ENCODE assay signal across 24 mouse cellular contexts in the genomic region with DNA sequence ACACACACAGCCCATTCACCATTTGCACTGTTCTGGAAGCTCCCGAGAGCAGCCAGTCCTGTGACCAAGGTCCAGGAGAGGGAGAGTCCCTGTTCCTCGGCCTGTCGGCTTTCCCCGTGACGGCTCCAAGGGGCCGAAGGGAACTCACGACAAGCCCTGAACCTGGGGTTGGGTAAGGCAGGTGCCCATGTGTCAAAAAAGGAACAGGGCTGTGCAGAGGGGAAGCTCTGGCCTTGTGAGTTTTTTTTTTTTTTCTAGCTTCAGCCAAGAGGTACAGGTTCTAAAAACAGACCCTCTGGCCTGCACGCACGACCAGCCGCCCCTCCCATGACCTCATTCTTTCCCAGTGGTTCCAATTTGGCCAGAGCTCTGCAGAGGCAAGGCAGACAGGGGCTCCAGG. TPM values are rescaled to one million over a fixed set of nuclear protein-coding genes. Genes with fewer than 3 reads are reported as not detected.
DNase-seq lines count a peak whose midpoint lies in the region; ATAC-seq and TF ChIP-seq lines count a peak whose summit lies in the region.
"Had no signal": no experiment of that assay in that cellular context is flagged by ENCODE, and none has a peak within 500 bp of the region (broad histone marks: within the 10 kb centered on the region; RNA-seq: fewer than 3 reads in every experiment).

No protein-coding gene starts in this region.

- H3K4me3 ChIP-seq in forebrain, embryonic 13.5 days = no peak overlapping the region
- no peak overlapping the region for H3K4me3 ChIP-seq in forebrain, postnatal 0 days (ENCODE audit: low read depth, low read length)
- H3K4me3 ChIP-seq in liver, embryonic 13.5 days (replicated peaks) = no peak overlapping the region
- no peak overlapping the region for H3K4me3 ChIP-seq in liver, embryonic 12.5 days
- H3K4me3 ChIP-seq in heart, embryonic 13.5 days = no peak overlapping the region
- H3K4me3 ChIP-seq in intestine, postnatal 0 days (ENCODE audit: low read depth, low read length) = no peak overlapping the region
- H3K4me3 ChIP-seq: erythroblast, embryonic 14.5 days; hindbrain, embryonic 15.5 days had no signal

- peaks cover 17% of the 10 kb centered on the region for H3K36me3 ChIP-seq in forebrain, embryonic 13.5 days (ENCODE audit: poor library complexity, severe bottlenecking)
- H3K36me3 ChIP-seq in forebrain, postnatal 0 days (ENCODE audit: insufficient read depth) = no peaks in the 10 kb centered on the region
- H3K36me3 ChIP-seq in liver, embryonic 13.5 days = no peaks in the 10 kb centered on the region
- H3K36me3 ChIP-seq in liver, embryonic 12.5 days = no peaks in the 10 kb centered on the region
- peaks cover 6% of the 10 kb centered on the region; the same call in 1 of the 2 replicates for H3K36me3 ChIP-seq in heart, embryonic 13.5 days
- H3K36me3 ChIP-seq in intestine, postnatal 0 days (ENCODE audit: control insufficient read depth, insufficient read depth) = no peaks in the 10 kb centered on the region
- H3K36me3 ChIP-seq: hindbrain, embryonic 15.5 days had no signal

- no peak for DNase-seq in forebrain, postnatal 0 days
- DNase-seq in liver, embryonic 13.5 days = no peak
- no peak for DNase-seq in left cerebral cortex, postnatal 10 days (ENCODE audit: extremely low spot score in 1 of 2, low spot score in 2 of 2)
- DNase-seq: cerebellum, adult 9-11 months; embryo, embryonic 11 days; gastrocnemius, postnatal 36 days; kidney, adult 8-10 months; layer of hippocampus, adult 9-11 months; lung, postnatal 10 days; thymus, postnatal 36 days had no signal

- H3K27ac ChIP-seq in forebrain, embryonic 13.5 days = peak overlapping the region; percentile 44; the same call in 1 of the 2 replicates
- no peak overlapping the region for H3K27ac ChIP-seq in forebrain, postnatal 0 days (ENCODE audit: low read depth, low read length)
- H3K27ac ChIP-seq in liver, embryonic 13.5 days = no peak overlapping the region
- no peak overlapping the region for H3K27ac ChIP-seq in liver, embryonic 12.5 days
- peak overlapping the region; percentile 91 for H3K27ac ChIP-seq in heart, embryonic 13.5 days (replicated peaks)
- no peak overlapping the region for H3K27ac ChIP-seq in intestine, postnatal 0 days (ENCODE audit: low read depth, low read length)
- H3K27ac ChIP-seq: hindbrain, embryonic 15.5 days; liver, embryonic 14.5 days had no signal

- no peaks in the 10 kb centered on the region; the same call in 1 of the 2 replicates for H3K27me3 ChIP-seq in forebrain, embryonic 13.5 days
- H3K27me3 ChIP-seq in forebrain, postnatal 0 days (ENCODE audit: insufficient read depth, low read length) = no peaks in the 10 kb centered on the region
- H3K27me3 ChIP-seq in liver, embryonic 13.5 days = no peaks in the 10 kb centered on the region
- H3K27me3 ChIP-seq in liver, embryonic 12.5 days (replicated peaks) = no peaks in the 10 kb centered on the region; the same call in 1 of the 2 replicates
- peaks cover 17% of the 10 kb centered on the region; the same call in 1 of the 2 replicates for H3K27me3 ChIP-seq in heart, embryonic 13.5 days (replicated peaks)
- H3K27me3 ChIP-seq in intestine, postnatal 0 days (replicated peaks; ENCODE audit: control insufficient read depth, insufficient read depth, low read length) = no peaks in the 10 kb centered on the region
- H3K27me3 ChIP-seq: CH12.LX; hindbrain, embryonic 15.5 days had no signal

- TF ChIP-seq CTCF in forebrain, postnatal 0 days (IDR thresholded peaks at IDR 0.05; ENCODE audit: low read depth) = no peak
- no peak for TF ChIP-seq CTCF in intestine, postnatal 0 days (IDR thresholded peaks at IDR 0.05; ENCODE audit: low read depth)

- intact Hi-C loops in left cerebral cortex, postnatal 10 days (cut with DNase I) = no loop called here

- H3K4me2 ChIP-seq in forebrain, embryonic 13.5 days = no peak overlapping the region
- H3K4me2 ChIP-seq in forebrain, postnatal 0 days (ENCODE audit: low read depth) = no peak overlapping the region
- H3K4me2 ChIP-seq in liver, embryonic 13.5 days = no peak overlapping the region
- no peak overlapping the region for H3K4me2 ChIP-seq in liver, embryonic 12.5 days
- H3K4me2 ChIP-seq in heart, embryonic 13.5 days = peak overlapping the region; percentile 47
- H3K4me2 ChIP-seq in intestine, postnatal 0 days (replicated peaks; ENCODE audit: low read depth) = no peak overlapping the region
- H3K4me2 ChIP-seq: hindbrain, embryonic 15.5 days had no signal

- H3K9ac ChIP-seq in forebrain, embryonic 13.5 days = no peak overlapping the region
- H3K9ac ChIP-seq in forebrain, postnatal 0 days = no peak overlapping the region
- no peak overlapping the region for H3K9ac ChIP-seq in liver, embryonic 13.5 days
- H3K9ac ChIP-seq in liver, embryonic 12.5 days = no peak overlapping the region
- H3K9ac ChIP-seq in heart, embryonic 13.5 days = peak overlapping the region; percentile 73
- H3K9ac ChIP-seq in intestine, postnatal 0 days (ENCODE audit: low read depth, low read length) = no peak overlapping the region
- H3K9ac ChIP-seq: hindbrain, embryonic 15.5 days; liver, embryonic 14.5 days had no signal

- peaks cover 17% of the 10 kb centered on the region for H3K4me1 ChIP-seq in forebrain, embryonic 13.5 days
- H3K4me1 ChIP-seq in forebrain, postnatal 0 days (ENCODE audit: insufficient read depth) = no peaks in the 10 kb centered on the region
- no peaks in the 10 kb centered on the region for H3K4me1 ChIP-seq in liver, embryonic 13.5 days (replicated peaks)
- H3K4me1 ChIP-seq in liver, embryonic 12.5 days = no peaks in the 10 kb centered on the region
- H3K4me1 ChIP-seq in heart, embryonic 13.5 days = peaks cover 38% of the 10 kb centered on the region
- H3K4me1 ChIP-seq in intestine, postnatal 0 days (replicated peaks; ENCODE audit: control insufficient read depth, insufficient read depth, low read length) = no peaks in the 10 kb centered on the region
- H3K4me1 ChIP-seq: hindbrain, embryonic 15.5 days had no signal

- H3K9me3 ChIP-seq in forebrain, embryonic 13.5 days (replicated peaks) = no peaks in the 10 kb centered on the region
- H3K9me3 ChIP-seq in forebrain, postnatal 0 days (ENCODE audit: low read length) = no peaks in the 10 kb centered on the region
- H3K9me3 ChIP-seq in liver, embryonic 13.5 days (replicated peaks) = no peaks in the 10 kb centered on the region
- no peaks in the 10 kb centered on the region for H3K9me3 ChIP-seq in liver, embryonic 12.5 days (replicated peaks)
- no peaks in the 10 kb centered on the region; the same call in 1 of the 2 replicates for H3K9me3 ChIP-seq in heart, embryonic 13.5 days
- no peaks in the 10 kb centered on the region for H3K9me3 ChIP-seq in intestine, postnatal 0 days (ENCODE audit: control insufficient read depth)
- H3K9me3 ChIP-seq: hindbrain, embryonic 15.5 days had no signal

- no peak for ATAC-seq in forebrain, embryonic 13.5 days
- no peak for ATAC-seq in forebrain, postnatal 0 days
- 0 out of 2 replicates have a peak, but pooled peaks have one; percentile 40 for ATAC-seq in liver, embryonic 13.5 days (ENCODE audit: low read depth)
- no peak; the same call in 1 of the 2 replicates for ATAC-seq in liver, embryonic 12.5 days
- ATAC-seq in heart, embryonic 13.5 days (ENCODE audit: extremely low read depth, insufficient number of reproducible peaks, low FRiP score, low TSS enrichment) = no peak
- 0 out of 2 replicates have a peak, but pooled peaks have one; percentile 22 for ATAC-seq in intestine, postnatal 0 days
- ATAC-seq in inflammation-experienced regulatory T-cells, adult 6 months = no peak

- 82% methylated on average over 10 of the region's 10 CpGs for WGBS in forebrain, embryonic 13.5 days
- 78% methylated on average over 10 of the region's 10 CpGs for WGBS in forebrain, postnatal 0 days
- WGBS in liver, embryonic 13.5 days (ENCODE audit: insufficient replicate concordance) = 64% methylated on average over 10 of the region's 10 CpGs
- 67% methylated on average over 10 of the region's 10 CpGs for WGBS in liver, embryonic 12.5 days (ENCODE audit: insufficient replicate concordance)
- WGBS in heart, embryonic 13.5 days = 43% methylated on average over 10 of the region's 10 CpGs
- WGBS in intestine, postnatal 0 days = 67% methylated on average over 10 of the region's 10 CpGs

RNA-seq across cellular contexts. Expression of gene Prdm16, which starts 25.5 kb away (rescaled TPM):
- 37.6 and 41.3 TPM in 2 replicates for polyA plus RNA-seq in forebrain, embryonic 13.5 days (2015; fragmentation: Nextera tagmentation; extraction: Ambion mirVana)
- total RNA-seq in forebrain, postnatal 0 days (2014; rRNA removed) = 9.8 and 10.7 TPM in 2 replicates
- 7.8 and 16.3 TPM in 2 replicates for polyA plus RNA-seq in forebrain, postnatal 0 days (2015; fragmentation: Nextera tagmentation; extraction: Ambion mirVana)
- polyA plus RNA-seq in liver, embryonic 13.5 days (2015; fragmentation: Nextera tagmentation; extraction: Ambion mirVana) = 1.8 and 2.2 TPM in 2 replicates
- 2.4 and 2.7 TPM in 2 replicates for polyA plus RNA-seq in liver, embryonic 12.5 days (2016; fragmentation: Nextera tagmentation; extraction: Ambion mirVana)
- polyA plus RNA-seq in heart, embryonic 13.5 days (2015; fragmentation: Nextera tagmentation; extraction: Ambion mirVana) = 15.3 and 19.3 TPM in 2 replicates
- polyA plus RNA-seq in intestine, postnatal 0 days (2015; fragmentation: Nextera tagmentation; extraction: Ambion mirVana) = 8.7 and 9.0 TPM in 2 replicates
- 1 to 10 TPM; 4.9 to 6.1 TPM for total RNA-seq in left cerebral cortex, postnatal 10 days (2021)
- polyA plus RNA-seq in inflammation-experienced regulatory T-cells, adult 6 months (2017; shearing (Covaris generic)) = 1 to 10 TPM in 1 of 3 experiments, under 1 TPM in 2; 0.58 to 5.2 (median 0.91) TPM
- total RNA-seq: CH12.LX had no signal

RNA-seq across cellular contexts. Expression of gene Actrt2, which starts 56.5 kb away (rescaled TPM):
- polyA plus RNA-seq in forebrain, embryonic 13.5 days (2015; fragmentation: Nextera tagmentation; extraction: Ambion mirVana) = not detected in 2 replicates
- not detected in 2 replicates for total RNA-seq in forebrain, postnatal 0 days (2014; rRNA removed)
- not detected in 2 replicates for polyA plus RNA-seq in forebrain, postnatal 0 days (2015; fragmentation: Nextera tagmentation; extraction: Ambion mirVana)
- not detected in 2 replicates for polyA plus RNA-seq in liver, embryonic 13.5 days (2015; fragmentation: Nextera tagmentation; extraction: Ambion mirVana)
- not detected in 2 replicates for polyA plus RNA-seq in liver, embryonic 12.5 days (2016; fragmentation: Nextera tagmentation; extraction: Ambion mirVana)
- not detected in 2 replicates for polyA plus RNA-seq in heart, embryonic 13.5 days (2015; fragmentation: Nextera tagmentation; extraction: Ambion mirVana)
- polyA plus RNA-seq in intestine, postnatal 0 days (2015; fragmentation: Nextera tagmentation; extraction: Ambion mirVana) = not detected in 2 replicates
- not detected for total RNA-seq in left cerebral cortex, postnatal 10 days (2021)
- not detected for polyA plus RNA-seq in inflammation-experienced regulatory T-cells, adult 6 months (2017; shearing (Covaris generic))
- total RNA-seq: adrenal gland, postnatal 4 days; CH12.LX; gastrocnemius, postnatal 36 days; left cerebral cortex, postnatal 14 days had no signal
- polyA plus RNA-seq: erythroblast, embryonic 14.5 days; hindbrain, embryonic 15.5 days; liver, embryonic 14.5 days; neural tube, embryonic 14.5 days; small intestine, adult 2 months; stomach, embryonic 14.5 days had no signal

Comparison
In these comparisons a context has a peak if more than half of its experiments do, and no peak if none do; other contexts are left out.
1. ATAC-seq: peak in liver, embryonic 13.5 days (single experiment) and intestine, postnatal 0 days (single experiment); none in forebrain, embryonic 13.5 days (single experiment), forebrain, postnatal 0 days (single experiment), liver, embryonic 12.5 days (single experiment), heart, embryonic 13.5 days (single experiment) and inflammation-experienced regulatory T-cells, adult 6 months (single experiment).
2. H3K27ac ChIP-seq: peak in forebrain, embryonic 13.5 days (single experiment) and heart, embryonic 13.5 days (single experiment); none in forebrain, postnatal 0 days (single experiment), liver, embryonic 13.5 days (single experiment), liver, embryonic 12.5 days (single experiment) and intestine, postnatal 0 days (single experiment).